Mouse (Mus musculus) embryonic facial prominence, embryonic 13.5 days (tissue): ENCODE measurements around the gene D630045J12Rik. TPM values are rescaled to one million over a fixed set of nuclear protein-coding genes. Genes with fewer than 3 reads are reported as not detected.
A peak's percentile ranks its signal among the peaks of the same experiment; 100 is the strongest.

Experiments
- ATAC-seq: fragments of 200-750 bp; cut with Nextera tagmentation; 2 replicates; pipeline ENCODE4 v1.8.0; 2017; ENCODE audit warnings: low read depth; ENCODE audit not compliant: insufficient number of reproducible peaks, insufficient read depth, low FRiP score, low TSS enrichment
- H3K27ac ChIP-seq: fragments of 300-500 bp; sonication (generic); 2 replicates; pipeline ENCODE4 v1.5.1; 2015; ENCODE audit warnings: moderate library complexity, mild to moderate bottlenecking, inconsistent platforms
- H3K27me3 ChIP-seq: fragments of 300-500 bp; sonication (generic); 2 replicates; pipeline ENCODE4 v1.6.1; 2015; ENCODE audit warnings: mild to moderate bottlenecking, inconsistent platforms
- H3K36me3 ChIP-seq: fragments of 300-500 bp; sonication (generic); 2 replicates; pipeline ENCODE4 v1.6.1; 2015; ENCODE audit warnings: mild to moderate bottlenecking, inconsistent platforms
- H3K4me1 ChIP-seq: fragments of 300-500 bp; sonication (generic); 2 replicates; pipeline ENCODE4 v1.6.1; 2015; ENCODE audit warnings: inconsistent platforms
- H3K4me2 ChIP-seq: fragments of 300-500 bp; sonication (generic); 2 replicates; pipeline ENCODE4 v1.6.1; 2015; ENCODE audit warnings: moderate library complexity, mild to moderate bottlenecking, inconsistent platforms
- H3K4me3 ChIP-seq: fragments of 300-500 bp; sonication (generic); 2 replicates; pipeline ENCODE4 v1.5.1; 2015; ENCODE audit warnings: mild to moderate bottlenecking, inconsistent platforms
- H3K9ac ChIP-seq: fragments of 300-500 bp; sonication (generic); 2 replicates; pipeline ENCODE4 v1.6.1; 2015; ENCODE audit warnings: mild to moderate bottlenecking, inconsistent platforms
- H3K9me3 ChIP-seq: fragments of 300-500 bp; sonication (generic); 2 replicates; pipeline ENCODE4 v1.6.1; 2016; ENCODE audit warnings: inconsistent platforms
- WGBS: fragments of 180-500 bp; shearing (Covaris S2); methylation state at CpG from one replicate; pipeline ENCODE4 v1.1.7; 2015; ENCODE audit warnings: mixed read lengths; 5-methylcytosine and 5-hydroxymethylcytosine counted together
- polyA plus RNA-seq: library from polyadenylated mRNA; unstranded; fragments of >200 nt; fragmentation: Nextera tagmentation; extraction: Ambion mirVana; gene quantifications from 2 replicates; pipeline ENCODE4 v1.2.1, GENCODE M21; 2015

Gene D630045J12Rik
- polyA plus RNA-seq, 1 experiment from 2014 or later = 8.3 TPM

DNA sequence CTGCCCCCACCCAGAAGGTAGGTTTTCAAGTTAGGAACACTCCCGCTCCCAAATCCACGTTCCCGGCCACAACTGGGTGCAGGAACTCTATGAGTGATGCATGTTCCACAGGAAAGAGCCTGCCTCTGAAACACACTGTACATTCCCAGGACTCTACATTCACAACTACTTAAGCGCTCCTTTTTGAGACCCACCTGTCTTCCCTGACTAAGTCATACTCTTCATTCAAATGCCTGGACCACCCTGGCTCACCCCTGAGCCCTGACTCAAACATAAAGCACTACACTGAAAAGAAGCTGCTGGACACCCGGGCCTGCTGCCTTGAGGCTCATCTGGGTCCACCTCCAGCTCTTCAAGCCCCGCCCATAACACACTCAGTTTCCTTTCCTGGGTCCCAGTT is 48.4 kb downstream of the D630045J12Rik start:
- Histone ChIP-seq H3K4me3 (no peak overlapping the region), H3K9ac (no peak overlapping the region), H3K27me3 (no peaks in the 10 kb centered on the region), H3K4me1 (peaks cover 58% of the 10 kb centered on the region), H3K4me2 (0 out of 2 replicates have a peak overlapping the region, but pooled peaks have one; percentile 5), H3K27ac (peak overlapping the region; percentile 72; the same call in 1 of the 2 replicates), H3K36me3 (0 out of 2 replicates have a peak, but pooled peaks cover 3% of the 10 kb centered on the region), H3K9me3 (no peaks in the 10 kb centered on the region)
- WGBS = 74% methylated on average over 6 of the region's 6 CpGs
- ATAC-seq = no peak

DNA sequence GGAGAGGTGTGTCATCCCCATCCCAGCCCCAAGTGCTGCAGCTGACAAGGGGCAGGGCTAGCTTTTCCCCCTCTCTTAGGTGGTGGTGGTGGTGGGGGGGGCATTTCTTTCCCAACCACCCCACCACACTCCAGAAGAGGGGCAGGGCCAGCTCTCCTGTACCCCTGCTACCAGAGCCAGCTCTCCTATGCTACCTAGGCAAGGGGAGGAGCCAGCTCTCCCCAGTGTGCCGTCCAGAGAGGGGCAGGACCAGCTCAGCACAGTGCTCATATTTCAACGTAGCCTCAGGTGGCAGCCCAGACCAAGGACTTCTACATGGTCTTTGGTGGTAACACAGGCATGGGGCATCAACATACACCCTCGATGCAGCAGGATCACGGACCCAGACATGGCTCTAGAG is 50.0 kb downstream of the D630045J12Rik start:
- no peaks in the 10 kb centered on the region for H3K36me3 ChIP-seq
- no peak overlapping the region for H3K27ac ChIP-seq
- H3K9ac ChIP-seq = no peak overlapping the region
- ATAC-seq = peak; percentile 53; the same call in 1 of the 2 replicates
- peaks cover 66% of the 10 kb centered on the region for H3K4me1 ChIP-seq
- no peak overlapping the region for H3K4me3 ChIP-seq
- no peaks in the 10 kb centered on the region for H3K9me3 ChIP-seq
- no peak overlapping the region for H3K4me2 ChIP-seq
- no peaks in the 10 kb centered on the region for H3K27me3 ChIP-seq
- WGBS = 41% methylated on average over 4 of the region's 4 CpGs

DNA sequence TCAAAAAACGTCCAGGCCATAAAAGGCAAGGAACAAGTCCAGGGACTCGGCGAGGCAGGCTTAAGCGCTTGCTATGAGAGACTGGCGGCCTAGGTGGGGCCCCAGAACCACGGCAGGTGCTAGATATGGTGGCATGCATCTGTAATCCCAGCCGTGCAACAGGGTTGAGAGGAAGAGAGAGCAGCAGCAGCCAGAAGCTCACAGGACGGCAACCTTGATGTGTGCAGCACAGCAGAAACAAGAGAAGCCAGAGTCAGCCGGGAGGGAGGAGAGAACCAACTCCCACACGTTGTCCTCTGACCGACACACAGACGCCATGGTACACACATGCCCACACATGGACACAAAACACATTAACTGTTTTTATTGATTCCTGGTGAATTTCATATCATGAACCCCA is 51.0 kb downstream of the D630045J12Rik start:
- Histone ChIP-seq H3K27ac (no peak overlapping the region), H3K4me1 (peaks cover 67% of the 10 kb centered on the region), H3K27me3 (no peaks in the 10 kb centered on the region), H3K4me3 (no peak overlapping the region), H3K9ac (no peak overlapping the region), H3K36me3 (no peaks in the 10 kb centered on the region), H3K4me2 (no peak overlapping the region), H3K9me3 (no peaks in the 10 kb centered on the region)
- WGBS = 77% methylated on average over 12 of the region's 12 CpGs
- no peak for ATAC-seq

DNA sequence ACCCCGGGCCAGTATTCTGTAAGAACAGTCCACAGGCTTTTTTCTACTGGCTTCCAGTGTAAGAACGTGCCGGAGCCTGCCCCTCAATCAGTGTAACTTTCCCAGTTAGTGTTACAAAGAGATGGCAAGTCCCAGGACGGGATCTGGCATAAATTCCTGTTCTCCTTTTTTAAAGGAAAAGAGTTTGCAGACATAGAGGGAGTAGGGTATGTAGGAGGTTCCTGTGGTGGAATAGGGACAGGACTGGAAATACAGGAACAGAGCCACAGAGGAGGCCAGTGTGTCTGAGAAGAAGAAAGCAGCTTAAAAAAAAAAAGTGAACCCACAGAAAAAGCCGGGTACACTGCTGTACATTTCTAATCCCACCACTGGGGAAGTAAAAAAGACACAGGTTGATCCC is 52.3 kb downstream of the D630045J12Rik start:
- Histone ChIP-seq H3K4me1 (peaks cover 58% of the 10 kb centered on the region), H3K9me3 (no peaks in the 10 kb centered on the region), H3K36me3 (peaks cover 6% of the 10 kb centered on the region), H3K27me3 (no peaks in the 10 kb centered on the region), H3K4me2 (no peak overlapping the region), H3K27ac (peak overlapping the region; percentile 33), H3K4me3 (no peak overlapping the region), H3K9ac (no peak overlapping the region)
- 54% methylated on average over 5 of the region's 5 CpGs for WGBS
- ATAC-seq = no peak

DNA sequence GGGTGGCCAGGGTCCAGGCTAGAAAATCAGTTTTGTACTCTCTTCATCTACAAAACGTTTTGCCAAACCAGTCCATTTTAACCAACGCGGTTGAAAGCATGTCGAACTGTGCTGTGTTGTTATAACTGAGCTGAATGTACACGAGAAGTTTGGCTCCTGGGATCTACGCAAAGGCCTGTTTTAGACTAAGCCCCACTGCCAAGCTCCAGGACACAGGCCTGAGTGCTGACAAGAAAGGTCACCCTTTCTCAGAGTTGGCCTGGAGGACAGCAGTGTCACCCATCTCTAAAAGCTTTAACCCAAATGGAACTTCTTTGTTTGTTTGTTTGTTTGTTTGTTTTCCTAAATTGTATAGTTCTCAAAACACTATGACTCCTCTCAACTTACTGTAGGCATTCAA is 54.2 kb downstream of the D630045J12Rik start:
- Histone ChIP-seq H3K27ac (no peak overlapping the region), H3K4me3 (no peak overlapping the region), H3K4me2 (no peak overlapping the region), H3K27me3 (no peaks in the 10 kb centered on the region), H3K36me3 (peaks cover 25% of the 10 kb centered on the region), H3K4me1 (peaks cover 39% of the 10 kb centered on the region), H3K9ac (no peak overlapping the region), H3K9me3 (no peaks in the 10 kb centered on the region)
- WGBS = 84% methylated on average over 6 of the region's 6 CpGs
- ATAC-seq = no peak

DNA sequence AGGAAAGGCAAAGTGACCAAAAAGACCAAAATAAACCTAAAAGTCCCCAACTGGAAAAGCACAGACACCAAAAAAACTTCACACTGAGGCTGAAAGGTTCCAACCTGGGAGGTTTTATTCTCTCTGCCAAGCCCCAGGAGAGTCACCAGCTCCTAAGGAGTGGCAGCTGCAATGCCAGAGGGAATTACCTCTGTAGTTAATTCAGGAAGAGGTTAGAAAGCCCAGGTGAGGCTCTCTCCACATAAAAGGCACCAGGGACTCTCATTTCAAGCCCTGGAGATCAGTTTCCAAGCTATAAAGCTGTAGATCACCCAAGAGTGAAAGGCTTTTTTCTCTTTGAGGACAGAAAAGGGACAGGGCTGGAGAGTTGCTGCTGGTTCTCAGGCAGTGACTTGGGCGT is 55.1 kb downstream of the D630045J12Rik start:
- peaks cover 31% of the 10 kb centered on the region for H3K4me1 ChIP-seq
- peaks cover 33% of the 10 kb centered on the region for H3K36me3 ChIP-seq
- H3K9ac ChIP-seq = no peak overlapping the region
- H3K27ac ChIP-seq = peak overlapping the region; percentile 12; the same call in 1 of the 2 replicates
- H3K9me3 ChIP-seq = no peaks in the 10 kb centered on the region
- H3K4me2 ChIP-seq = no peak overlapping the region
- WGBS = 67% methylated on average over 1 of the region's 1 CpGs
- no peaks in the 10 kb centered on the region for H3K27me3 ChIP-seq
- ATAC-seq = no peak
- H3K4me3 ChIP-seq = no peak overlapping the region

DNA sequence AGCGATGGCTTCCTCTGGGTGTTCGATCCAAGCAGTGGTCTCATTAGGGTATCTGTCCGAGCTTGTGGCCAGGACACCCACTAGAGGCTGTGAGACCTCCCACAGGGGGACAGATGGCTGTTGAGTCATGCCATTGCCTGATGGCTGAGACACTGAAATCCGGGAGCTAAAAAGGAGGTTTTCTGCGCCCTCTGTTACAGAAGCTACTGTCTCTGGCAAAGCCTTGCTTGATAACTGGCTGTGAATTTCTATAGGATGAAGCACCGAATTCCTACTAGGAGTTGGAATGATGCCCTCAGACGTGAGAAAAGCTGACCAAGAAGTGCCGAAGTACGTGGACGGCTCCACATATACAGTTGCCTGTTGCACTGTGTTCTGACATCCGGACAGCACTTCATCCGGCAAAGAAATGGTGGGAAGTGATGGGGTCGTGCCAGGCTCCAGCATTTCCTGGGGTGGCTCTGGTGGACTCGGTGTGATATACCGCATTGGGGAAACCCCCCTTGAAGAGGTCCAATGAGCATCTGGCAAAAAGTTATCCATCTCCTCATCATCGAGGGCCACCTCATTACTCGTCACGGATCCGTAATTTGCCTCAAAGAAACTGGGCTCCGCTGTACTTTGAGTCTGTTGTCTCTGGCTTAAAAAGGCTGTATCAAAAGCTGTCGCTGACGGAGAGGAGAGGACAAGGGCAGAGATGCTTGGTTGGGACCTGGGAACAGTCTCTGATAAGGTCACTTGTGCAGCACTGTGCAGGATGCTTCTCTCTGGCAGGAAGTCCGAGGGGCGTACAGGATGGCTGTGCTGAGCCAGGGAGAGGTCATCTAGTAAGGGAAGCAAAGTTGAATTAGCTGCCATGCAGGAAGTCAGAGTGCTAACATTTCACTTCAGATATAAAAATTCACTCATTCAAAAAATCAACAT is 57.3 kb downstream of the D630045J12Rik start:
- H3K9ac ChIP-seq = no peak overlapping the region
- peaks cover 41% of the 10 kb centered on the region for H3K36me3 ChIP-seq
- WGBS = 95% methylated on average over 24 of the region's 24 CpGs
- H3K4me2 ChIP-seq = no peak overlapping the region
- no peaks in the 10 kb centered on the region for H3K9me3 ChIP-seq
- H3K4me1 ChIP-seq = peaks cover 18% of the 10 kb centered on the region
- no peak overlapping the region for H3K27ac ChIP-seq
- H3K4me3 ChIP-seq = no peak overlapping the region
- H3K27me3 ChIP-seq = no peaks in the 10 kb centered on the region
- no peak for ATAC-seq

DNA sequence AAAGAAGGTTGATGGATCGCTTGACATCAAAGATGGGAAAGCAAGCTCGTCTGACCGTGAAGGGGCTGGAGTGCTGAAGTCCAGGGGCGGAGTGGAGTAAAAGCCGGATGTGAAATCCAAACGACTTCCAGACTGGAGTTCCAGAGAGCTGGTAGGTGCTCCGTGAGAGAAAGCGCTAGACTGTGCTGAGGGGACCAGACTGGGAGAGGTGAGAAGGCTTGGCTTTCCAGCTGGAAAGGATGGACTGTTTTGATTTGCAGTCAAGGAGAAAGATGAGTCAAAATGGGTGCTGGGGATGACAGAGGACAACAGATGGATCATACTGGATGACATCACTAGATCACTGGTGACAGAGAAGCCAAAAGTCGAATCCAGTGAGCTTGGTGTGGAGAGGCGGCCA is 58.5 kb downstream of the D630045J12Rik start:
- no peak overlapping the region for H3K4me2 ChIP-seq
- H3K27ac ChIP-seq = no peak overlapping the region
- no peak overlapping the region for H3K9ac ChIP-seq
- no peaks in the 10 kb centered on the region for H3K9me3 ChIP-seq
- H3K4me3 ChIP-seq = no peak overlapping the region
- no peaks in the 10 kb centered on the region for H3K27me3 ChIP-seq
- H3K36me3 ChIP-seq = peaks cover 41% of the 10 kb centered on the region
- 81% methylated on average over 10 of the region's 10 CpGs for WGBS
- peaks cover 15% of the 10 kb centered on the region for H3K4me1 ChIP-seq
- ATAC-seq = no peak

DNA sequence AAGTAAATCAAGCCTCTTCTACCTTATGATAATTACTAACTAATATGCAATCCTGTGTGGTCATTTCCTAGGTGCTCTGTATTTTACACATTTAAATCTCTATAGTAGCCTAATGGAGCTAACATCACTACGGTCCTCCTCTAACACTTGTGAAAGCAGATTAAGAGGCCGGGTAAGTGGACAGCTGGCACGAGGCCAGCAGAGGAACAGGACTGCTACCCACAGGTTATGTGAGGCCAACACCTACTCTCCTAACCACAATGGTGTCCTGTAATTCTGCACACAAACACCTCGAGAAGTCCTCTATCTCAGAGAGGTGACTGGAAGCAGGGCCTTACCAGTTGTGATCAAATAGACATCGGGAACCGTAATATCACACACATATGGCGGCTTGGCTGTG is 59.8 kb downstream of the D630045J12Rik start:
- no peak for ATAC-seq
- no peak overlapping the region for H3K9ac ChIP-seq
- no peak overlapping the region for H3K27ac ChIP-seq
- no peak overlapping the region for H3K4me2 ChIP-seq
- H3K27me3 ChIP-seq = no peaks in the 10 kb centered on the region
- no peaks in the 10 kb centered on the region for H3K9me3 ChIP-seq
- H3K4me1 ChIP-seq = peaks cover 9% of the 10 kb centered on the region
- H3K36me3 ChIP-seq = peaks cover 48% of the 10 kb centered on the region
- no peak overlapping the region for H3K4me3 ChIP-seq
- WGBS = 91% methylated on average over 7 of the region's 7 CpGs

DNA sequence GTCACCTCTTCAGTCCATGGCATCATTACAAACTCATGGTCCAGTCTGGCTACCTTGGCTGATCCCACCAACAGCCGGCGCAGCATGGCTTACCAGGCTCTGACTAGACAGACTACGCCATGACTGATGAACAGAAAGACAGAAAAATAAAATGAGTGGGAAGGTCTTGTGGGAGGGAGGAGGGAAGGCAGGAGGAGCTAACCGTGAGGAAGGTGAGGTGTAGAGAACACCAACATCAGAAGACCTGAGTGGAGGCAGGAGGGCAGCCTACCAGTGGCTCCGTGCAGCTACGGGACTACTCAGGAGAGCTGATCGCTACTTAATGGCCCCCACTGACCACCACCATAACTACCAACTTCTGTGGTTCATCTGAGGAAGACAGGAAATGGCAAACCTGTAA is 60.9 kb downstream of the D630045J12Rik start:
- Histone ChIP-seq H3K27ac (no peak overlapping the region), H3K4me1 (0 out of 2 replicates have a peak, but pooled peaks cover 4% of the 10 kb centered on the region), H3K9me3 (no peaks in the 10 kb centered on the region), H3K4me2 (no peak overlapping the region), H3K9ac (no peak overlapping the region), H3K36me3 (peaks cover 56% of the 10 kb centered on the region), H3K27me3 (no peaks in the 10 kb centered on the region), H3K4me3 (no peak overlapping the region)
- 97% methylated on average over 7 of the region's 7 CpGs for WGBS
- ATAC-seq = no peak

DNA sequence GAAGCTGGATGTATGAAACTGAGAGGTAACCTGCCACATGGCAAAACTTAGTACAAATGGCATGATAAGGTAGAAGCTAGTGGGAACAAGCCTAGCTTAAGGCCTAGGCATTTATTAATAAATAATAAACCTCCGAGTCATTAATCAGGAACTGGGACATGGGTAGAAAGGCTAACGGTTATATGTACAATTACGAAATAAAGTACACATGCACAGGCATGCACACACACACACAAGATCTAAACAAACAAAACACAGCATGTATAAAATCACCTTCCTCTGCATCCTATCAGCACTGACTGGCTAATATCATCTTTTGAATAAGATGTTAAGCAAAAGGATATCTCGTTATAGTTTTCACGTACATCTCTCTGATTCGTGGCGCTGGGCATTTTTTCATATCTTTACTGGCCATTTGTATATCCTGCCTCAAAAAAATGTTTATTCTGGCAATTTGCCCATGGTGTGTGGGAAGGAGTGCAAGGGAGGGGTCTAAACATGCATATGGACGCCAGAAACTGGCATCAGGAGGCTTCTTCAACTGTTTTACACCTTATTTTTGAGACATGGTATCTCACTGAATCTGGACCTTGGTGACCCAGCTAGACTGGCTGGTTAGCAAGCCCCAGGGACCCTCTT is 67.4 kb downstream of the D630045J12Rik start:
- Histone ChIP-seq H3K27ac (no peak overlapping the region), H3K4me1 (peaks cover 21% of the 10 kb centered on the region), H3K4me2 (no peak overlapping the region), H3K9me3 (no peaks in the 10 kb centered on the region; the same call in 1 of the 2 replicates), H3K36me3 (peaks cover 41% of the 10 kb centered on the region), H3K9ac (no peak overlapping the region), H3K27me3 (no peaks in the 10 kb centered on the region), H3K4me3 (no peak overlapping the region)
- WGBS = 81% methylated on average over 8 of the region's 8 CpGs
- ATAC-seq = no peak

DNA sequence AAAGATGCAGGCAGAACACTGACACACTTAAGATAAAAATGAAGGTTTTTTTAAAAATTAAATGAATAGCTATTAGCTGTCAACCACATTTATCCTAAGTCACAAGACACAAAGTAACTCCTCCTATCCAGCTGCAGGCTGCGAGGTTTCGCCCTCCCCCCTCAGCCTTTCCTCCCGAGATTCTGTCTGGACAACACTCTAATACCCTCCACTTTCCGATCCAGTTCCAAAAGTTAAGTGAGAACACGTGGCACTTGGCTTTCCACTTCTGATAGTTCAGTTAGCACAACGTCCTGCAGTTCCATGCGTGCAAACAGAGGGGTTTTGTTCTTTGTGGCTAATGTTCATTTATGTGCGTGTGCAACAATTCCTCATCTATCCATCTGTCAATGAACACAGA is 69.0 kb downstream of the D630045J12Rik start:
- Histone ChIP-seq H3K4me1 (peaks cover 21% of the 10 kb centered on the region), H3K36me3 (peaks cover 51% of the 10 kb centered on the region), H3K9ac (no peak overlapping the region), H3K4me2 (no peak overlapping the region), H3K9me3 (no peaks in the 10 kb centered on the region; the same call in 1 of the 2 replicates), H3K27me3 (no peaks in the 10 kb centered on the region), H3K4me3 (no peak overlapping the region), H3K27ac (peak overlapping the region; percentile 39; the same call in 1 of the 2 replicates)
- ATAC-seq = no peak
- 46% methylated on average over 8 of the region's 8 CpGs for WGBS
